Mouse (Mus musculus): Measurements from ENCODE around the gene Gm28048.

Gm28048 gene

DNA sequence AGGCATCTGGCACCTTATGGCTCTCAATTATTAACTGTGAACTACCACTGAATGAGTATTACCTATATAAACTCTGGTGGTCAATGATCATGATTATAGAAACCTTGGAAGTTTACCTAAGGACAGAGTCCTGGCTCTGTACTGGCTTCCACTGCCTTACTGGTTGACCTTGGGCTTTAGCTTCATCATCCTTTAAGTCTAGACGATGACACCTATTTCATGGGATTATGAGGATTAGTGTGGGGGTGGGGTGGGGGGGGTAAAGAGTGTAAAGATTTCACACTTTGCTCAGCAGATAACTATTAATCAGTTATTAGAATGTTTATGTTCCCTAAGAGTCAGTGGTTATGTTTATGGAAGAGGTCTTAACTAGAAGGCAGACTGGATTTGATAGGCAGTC lies 7.9 kb upstream of the Gm28048 start:
- no peak for DNase-seq

DNA sequence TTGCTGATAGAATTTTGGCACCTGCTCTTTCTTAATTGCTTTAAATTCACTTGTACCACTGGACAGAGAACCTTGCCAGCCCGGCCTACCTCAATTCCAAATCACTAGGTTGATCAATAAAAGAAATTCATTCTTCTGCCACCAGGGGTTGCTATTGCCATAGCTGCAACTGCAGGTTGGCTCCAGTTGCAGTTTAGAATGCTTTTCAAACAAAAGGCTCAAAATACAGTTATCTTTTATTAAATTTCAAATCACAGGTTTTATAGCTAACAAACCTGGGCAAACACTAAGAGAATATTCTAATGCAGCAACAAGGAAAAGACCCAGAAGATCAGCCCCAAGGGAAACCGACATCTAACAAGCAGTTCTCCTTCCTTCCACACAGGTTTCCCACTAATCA lies 5.5 kb upstream of the Gm28048 start:
- peak; percentile 74 for DNase-seq

DNA sequence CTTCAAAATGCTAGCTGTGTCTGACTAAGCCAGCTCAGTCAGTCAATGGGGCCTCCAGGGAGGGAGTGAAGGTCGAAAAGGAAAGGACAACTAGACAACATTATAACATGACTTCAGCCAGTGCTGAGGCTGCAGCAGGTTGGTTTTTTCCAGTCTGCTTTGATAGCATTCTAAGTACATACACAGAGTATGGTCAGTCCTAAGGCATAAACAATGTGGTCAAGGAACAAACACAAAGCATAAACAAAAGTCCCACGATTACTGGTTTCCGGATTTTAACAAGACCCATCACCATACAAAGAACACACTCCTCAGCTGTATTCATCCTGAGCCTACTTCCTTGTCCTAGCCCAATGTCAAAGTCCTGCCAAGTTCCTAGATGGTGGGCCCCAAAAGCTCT lies 3.6 kb upstream of the Gm28048 start:
- DNase-seq, result no peak

DNA sequence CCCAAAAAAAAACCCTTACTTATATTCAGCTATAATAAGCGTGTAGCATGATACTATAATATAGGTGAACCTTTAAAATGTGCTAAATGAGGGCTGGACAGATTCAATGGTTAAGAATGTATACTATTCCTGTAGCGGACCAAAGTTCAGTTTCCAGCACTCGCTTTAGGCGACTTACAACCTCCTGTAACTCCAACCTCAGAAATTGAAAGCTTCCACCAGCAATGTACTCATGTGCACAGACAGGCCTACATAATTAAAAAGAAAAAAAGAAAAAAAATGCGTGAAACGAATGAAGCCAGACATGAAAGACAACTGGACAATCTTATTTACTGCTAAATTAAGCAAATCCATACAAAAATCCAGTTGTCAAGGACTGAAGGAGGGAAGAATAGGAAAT lies 956 bp upstream of the Gm28048 start:
- no peak for DNase-seq

DNA sequence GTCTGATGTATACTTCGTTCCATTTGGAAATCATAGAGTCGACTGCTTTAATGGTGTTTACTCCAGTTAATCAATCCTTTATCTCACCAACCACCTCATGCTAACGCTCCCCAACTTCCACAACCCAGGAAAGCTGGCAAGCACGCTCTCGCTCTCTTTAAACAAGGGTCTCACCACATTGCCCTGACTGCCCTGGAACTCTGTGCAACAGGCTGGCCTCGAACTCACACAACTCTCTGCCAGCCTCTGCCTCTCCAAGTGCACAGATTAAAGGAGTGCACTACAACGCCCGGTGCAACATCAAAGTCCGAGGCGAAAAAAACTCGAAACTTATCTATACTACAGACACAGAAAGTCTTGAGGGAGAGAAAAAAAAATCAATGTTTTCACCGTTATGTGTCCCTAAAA lies 343 bp downstream of the Gm28048 start:
- DNase-seq, result no peak

DNA sequence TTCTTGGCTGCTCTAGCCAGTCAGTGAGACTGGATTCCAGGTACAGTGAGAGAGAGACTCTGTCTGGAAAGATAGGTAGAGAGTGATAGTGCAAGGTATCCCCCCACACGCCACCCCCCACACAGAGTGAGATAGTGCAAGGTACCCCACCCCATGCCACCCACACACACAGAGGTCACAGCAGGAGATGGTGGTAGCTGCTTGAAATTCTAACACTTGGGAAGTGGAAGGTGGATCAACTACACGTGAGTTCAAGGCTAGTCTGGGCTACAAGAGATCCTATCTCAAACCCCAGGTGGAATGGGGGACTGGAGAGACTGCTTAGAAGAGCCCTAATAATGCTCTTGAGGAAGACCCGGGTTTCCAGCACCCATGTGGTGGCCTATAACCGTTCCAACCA lies 849 bp downstream of the Gm28048 start:
- DNase-seq, result no peak

DNA sequence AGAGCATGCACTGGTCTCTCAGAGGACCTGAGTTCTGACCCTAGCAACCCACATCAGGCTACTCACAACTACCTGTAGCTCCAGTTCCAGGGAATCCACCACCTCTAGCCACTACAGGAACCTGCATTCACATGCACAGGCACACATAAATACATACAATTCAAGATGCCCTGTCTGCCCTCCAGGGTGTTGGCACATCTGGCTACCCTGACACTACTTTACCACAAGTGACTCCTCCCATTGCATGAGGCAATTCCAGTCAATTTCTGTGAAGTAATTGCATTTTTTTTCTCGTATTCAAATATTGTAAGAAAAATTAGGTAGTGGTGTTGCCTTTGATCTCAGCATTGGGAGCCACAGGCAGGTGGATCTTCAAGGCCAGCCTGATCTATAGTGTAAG lies 2.7 kb downstream of the Gm28048 start:
- DNase-seq, result no peak

DNA sequence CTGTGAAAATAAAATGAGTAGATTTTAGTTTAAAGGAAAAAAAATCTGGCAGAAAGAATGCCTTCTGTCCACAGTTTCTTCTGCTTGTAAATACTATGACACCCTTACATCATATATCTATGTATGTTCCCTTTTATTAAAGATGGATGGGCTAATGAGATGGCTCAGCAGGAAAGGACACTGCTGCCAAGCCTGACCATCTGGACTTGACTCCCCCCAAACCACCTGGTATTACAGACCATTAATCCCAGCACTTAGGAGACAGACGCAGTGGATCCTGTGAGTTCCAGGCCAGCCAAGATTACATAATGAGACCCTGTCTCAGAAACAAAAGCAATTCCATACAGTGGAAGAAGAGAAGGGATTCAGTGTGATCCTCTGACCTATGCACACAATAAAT lies 3.2 kb downstream of the Gm28048 start:
- no peak for DNase-seq

DNA sequence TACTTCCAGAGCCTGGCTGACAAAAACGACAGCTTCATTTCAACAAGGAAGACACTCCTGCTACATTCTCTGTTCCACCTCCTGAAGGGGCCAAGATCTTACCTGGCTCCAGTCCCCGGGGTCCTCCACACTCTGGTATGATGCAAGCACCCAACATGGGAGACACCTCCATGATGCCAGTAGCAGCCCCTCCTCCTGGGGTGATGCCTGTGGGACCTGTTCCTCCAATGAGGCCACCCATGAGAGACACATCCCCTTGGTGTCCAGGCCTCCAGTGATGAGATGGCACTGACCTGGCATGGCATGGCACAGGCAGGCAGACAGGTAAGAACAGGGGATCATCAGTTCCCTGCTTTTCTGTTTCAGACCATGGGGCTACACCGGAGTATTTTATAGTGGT lies 3.7 kb downstream of the Gm28048 start:
- no peak for DNase-seq

DNA sequence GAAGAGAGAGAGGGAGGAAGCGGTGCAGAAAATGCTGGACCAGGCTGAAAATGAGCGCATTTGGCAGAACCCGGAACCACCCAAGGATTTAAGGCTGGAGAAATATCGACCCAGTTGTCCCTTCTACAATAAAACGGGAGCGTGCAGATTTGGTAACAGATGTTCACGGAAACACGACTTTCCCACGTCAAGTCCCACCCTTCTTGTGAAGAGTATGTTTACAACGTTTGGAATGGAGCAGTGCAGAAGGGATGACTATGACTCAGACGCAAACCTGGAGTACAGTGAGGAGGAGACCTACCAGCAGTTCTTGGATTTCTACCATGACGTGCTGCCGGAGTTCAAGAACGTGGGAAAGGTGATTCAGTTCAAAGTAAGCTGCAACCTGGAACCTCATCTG lies 8.3 kb downstream of the Gm28048 start:
- DNase-seq, result no peak

DNA sequence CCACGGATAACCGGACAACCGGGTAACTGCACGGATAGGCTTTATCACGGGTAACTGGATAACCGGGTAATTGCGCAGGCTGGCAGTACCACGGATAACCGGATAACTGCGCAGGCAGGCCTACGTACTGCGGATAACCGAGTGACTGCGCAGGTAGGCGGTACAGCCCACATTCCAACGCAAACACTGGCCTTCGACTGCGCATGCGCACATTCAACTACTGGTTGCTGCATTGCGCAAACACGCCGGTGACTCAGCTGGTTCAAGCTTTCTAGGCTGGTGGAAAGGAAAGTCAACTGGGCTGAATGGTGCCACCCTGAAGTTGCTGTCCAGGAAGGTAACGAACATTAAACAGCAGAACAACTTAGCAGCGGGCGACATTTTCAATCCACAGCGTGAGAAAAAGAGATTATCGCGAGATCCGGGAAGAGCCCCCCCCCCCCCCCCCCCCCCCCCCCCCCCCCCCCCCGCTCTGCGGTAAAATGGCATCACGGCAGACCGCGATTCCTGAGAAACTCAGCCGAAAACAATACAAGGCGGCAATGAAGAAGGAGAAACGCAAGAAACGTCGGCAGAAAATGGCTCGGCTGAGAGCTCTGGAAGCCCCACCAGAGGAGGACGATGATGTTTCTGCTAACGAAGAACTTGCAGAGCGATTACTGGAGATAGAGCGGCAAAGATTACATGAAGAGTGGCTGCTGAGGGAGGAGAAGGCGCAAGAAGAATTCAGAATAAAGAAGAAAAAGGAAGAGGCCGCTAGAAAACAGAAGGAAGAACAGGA lies 9.0 kb downstream of the Gm28048 start:
- DNase-seq, result peak; percentile 83

DNA sequence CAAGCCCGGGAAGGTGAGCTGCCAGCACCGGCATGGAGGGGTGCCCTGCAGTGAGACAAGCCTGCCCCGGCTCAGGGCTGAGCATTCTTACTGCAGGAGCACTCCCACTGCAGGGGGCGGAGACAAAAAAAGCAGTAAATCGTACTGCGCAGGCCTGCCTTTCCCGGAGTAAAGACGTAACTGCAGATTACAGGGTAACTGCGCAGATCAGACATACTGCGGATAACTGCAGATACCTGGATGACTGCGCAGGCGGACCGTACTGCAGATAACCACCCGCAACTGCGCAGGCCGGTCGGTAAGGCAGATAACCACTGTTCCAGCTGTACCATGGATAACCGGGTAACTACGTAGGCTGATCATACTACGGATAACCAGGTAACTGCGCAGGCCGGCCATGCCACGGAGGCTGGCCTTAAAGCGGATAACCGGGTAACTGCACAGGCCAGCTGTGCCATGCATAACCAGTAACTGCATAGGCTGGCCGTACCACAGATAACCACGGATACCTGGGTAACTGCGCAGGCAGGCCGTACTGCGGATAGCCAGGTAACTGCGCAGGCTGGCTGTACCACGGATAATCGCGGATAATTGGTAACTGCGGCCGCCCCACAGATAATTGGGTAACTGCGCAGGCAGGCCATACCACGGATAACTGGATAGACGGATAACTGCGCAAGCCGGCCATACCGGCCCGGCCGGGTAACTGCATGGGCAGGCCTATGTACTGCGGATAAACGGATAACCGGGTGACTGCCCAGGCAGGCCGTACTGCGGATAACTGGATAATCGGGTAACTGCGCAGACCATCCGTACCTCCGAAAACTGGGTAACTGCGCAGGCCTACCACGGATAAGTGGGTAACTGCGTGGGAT lies 9.8 kb downstream of the Gm28048 start, which contains the start of gene Zrsr1:
TSS of gene Zrsr1 (plus strand) at position 171 of the 875 bp plus-strand sequence.
- peak; percentile 80 for DNase-seq

DNA sequence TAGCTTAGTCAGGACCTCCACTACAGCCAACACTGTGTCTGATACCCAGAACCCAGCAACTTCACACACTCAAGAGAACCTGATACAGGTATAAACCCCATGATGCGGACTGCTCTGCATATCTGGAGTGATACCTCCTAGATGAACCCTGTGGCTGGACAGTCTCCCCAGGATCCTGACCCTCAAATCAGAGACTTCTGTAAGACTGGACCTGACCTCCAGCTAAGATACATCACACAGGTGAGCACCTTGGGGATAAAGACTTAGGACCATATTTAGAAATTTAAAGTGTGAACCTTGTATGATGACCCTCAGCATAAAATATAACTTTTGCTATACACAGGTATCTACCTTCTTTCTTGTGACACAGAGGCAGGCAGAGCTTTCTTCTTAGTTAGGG lies 11.3 kb downstream of the Gm28048 start:
- no peak for DNase-seq

DNA sequence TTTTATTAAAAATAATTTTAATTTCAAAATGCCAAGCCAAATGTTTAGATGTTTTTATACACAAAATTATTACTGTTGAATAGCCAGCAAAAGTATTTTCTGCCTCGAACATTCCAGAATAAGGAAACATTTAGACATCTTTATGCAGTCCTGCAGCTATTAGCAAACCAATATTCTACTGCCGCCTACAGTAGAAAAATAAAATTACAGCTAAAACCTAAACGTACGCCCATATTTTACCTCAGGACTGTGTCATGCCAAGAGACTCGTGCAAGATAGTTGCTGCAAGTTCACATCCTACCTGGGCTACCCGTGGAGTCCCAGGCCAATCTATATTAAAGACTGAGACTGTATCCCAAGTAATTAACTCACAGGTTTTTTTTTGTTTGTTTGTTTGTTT lies 12.4 kb downstream of the Gm28048 start:
- no peak for DNase-seq

DNA sequence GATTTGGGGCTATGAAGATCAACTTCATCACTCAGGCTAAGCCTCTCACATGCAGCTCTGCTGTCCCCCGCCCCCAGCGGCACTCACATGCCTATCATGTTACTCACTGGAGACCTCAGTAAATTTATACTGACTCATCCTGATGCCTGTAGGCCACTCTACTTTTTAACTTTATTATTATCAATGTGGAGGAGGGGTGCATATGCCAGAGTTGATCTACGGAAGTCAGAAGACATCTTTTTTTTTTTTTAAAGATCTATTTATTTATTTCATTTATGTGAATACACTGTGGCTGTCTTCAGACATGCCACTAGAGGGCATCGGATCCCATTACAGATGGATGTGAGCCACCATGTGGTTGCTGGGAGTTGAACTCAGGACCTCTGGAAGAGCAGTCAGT lies 16.4 kb downstream of the Gm28048 start:
- DNase-seq, result no peak

DNA sequence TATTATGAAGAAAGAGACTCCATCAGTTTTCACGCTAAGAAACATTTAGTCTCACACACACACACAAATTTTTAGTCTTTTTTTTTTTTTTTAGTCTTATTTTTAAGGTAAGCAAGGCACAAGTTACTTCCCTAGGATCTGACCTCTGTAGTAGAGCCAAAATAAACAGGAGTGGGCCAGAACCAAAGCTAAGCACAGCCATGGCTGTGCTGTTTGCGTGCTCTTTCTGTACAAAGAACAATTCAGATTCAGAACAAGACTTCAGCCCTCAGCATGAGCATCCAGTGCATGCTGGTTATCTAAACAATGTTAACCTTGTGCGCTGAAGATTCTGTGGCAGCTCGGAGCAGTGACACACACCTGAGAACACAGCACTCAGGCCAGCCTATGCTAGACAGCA lies 17.5 kb downstream of the Gm28048 start:
- DNase-seq, result no peak

DNA sequence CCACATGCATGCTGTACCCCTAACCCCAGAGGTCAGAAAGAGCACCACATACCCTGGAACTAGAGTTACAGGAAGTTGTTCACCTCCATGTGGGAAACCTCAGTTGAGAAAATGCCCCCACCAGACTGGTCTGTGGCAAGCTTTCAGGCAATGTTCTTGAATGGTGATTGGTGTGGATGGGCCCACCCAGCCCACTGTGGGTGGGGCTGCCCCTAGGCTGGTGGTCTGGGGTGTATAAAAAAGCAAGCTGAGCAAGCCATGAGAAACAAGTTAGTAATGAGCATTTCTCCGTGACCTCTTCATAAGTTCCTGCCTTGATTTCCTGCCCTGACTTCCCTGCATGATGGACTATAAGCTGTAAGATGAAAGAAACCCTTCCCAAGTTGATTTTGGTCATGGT lies 19.8 kb downstream of the Gm28048 start:
- DNase-seq, result no peak

DNA sequence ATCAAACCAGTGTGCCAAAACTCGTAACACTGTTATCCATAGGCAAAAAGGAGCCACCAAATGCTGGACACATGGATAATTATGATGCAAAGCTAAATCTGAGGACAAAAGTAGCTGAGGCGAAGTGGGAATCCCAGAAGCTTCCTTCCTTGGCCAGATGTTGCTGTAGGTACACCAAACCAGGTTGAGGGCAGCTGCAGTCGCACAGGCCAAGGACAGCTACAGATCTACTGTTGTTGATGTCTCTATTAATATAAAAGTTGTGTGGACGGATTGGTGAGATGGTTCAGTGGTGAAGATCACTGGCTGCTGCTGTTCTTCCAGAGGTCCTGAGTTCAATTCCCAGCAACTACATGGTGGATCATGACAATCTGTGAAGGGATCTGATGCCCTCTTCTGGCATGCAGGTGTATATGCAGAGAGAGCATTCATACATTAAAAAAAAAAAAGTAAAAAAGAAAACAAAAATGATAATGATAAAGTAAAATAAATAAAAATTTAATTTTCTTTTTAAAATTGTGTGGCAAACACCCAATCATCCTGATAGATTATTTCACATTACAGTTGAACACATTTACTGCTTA lies 24.0 kb downstream of the Gm28048 start:
- no peak for DNase-seq

DNA sequence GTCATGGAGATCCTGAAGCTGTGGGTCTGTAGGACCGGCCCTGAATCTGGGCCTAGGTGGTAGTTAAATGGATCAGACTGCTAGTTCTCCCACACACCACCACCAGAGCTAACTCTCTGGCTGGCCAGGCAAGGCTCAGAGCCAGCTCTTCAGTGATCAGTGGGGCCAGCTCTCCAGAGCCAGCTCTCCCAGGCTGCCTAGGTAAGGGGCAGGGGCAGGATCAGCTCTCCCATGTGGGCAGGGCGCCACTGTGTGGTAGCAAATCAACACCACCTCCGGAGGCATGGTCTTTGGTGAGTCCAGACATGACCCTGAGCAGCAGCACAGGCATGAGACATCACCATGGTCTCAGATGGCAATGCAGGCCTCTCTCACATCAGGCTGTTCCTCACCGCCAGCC lies 25.1 kb downstream of the Gm28048 start:
- peak; percentile 80 for DNase-seq

DNA sequence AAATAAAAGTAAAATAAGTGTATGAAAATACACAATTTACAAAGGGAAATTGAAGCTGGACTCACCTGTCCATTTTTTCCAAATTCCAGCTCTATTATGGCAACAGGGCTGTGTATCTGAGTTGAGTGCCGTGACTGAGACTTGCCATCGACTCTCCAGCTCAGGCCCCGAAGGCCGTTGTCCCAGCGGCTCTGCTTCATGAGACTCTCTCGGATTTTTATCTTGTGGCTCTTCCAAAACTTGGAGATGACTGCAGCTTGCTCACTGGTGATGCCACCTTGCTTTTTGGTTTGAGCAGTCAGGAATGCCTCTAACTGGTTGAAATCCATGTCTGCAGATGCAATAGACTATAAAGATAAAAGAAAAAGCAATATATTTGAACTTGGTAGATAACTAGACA lies 25.5 kb downstream of the Gm28048 start:
- DNase-seq, result no peak

DNA sequence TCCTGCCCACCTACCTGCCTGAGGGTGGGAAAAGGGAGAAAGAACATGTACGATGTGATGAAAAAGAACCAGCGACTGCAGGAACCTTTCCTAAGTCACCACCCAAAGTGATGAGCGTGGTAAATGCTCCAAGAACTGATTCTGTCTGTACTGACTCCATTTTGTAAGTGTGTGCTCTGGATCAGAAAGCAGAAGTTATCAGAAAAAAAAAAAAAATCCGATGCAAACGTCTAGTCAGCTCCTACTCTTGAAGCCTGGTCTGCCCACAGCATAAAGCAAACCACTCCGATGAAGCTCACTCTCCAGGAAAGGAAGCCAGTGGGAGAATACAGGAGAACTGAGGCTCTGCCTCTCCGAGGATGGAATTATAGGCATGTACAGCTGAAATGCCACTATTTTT lies 29.2 kb downstream of the Gm28048 start:
- no peak for DNase-seq

DNA sequence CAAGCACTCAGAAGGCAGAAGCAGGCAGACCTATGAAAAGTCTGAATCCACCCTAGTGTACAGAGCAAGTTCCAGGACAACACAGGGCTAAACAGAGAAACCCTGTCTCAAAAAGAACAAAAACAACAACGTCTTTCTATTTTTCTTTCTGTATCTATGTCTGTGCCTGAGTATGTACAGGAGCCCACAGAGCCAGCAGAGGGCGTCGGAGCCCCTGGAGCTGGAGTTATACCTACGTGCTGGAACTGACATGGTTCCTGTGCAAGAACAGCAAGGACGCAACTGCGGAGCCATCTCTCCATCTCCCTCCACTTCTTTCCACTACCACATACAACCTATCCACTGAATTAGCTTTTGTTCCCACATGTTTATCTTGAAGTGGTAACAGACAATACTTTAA lies 31.8 kb downstream of the Gm28048 start:
- no peak for DNase-seq

DNA sequence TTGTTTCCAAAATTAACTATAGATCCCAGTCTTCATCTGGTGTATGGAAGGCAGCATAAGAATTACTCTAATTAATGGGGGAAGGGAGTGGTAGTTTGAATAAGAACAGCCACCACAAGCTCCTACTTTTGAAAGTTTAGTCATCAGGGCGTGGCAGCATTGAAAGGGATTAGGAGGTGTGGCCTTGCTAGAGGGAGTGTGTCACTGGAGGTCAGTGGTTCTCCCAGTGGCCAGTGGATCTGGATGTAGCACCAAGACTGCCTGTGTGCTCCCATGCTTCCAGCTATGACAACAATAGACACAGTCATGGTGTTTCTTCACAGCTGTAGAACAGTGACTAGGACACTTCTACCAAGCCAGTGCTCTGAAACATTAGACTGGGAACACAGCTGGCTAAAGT lies 32.8 kb downstream of the Gm28048 start:
- DNase-seq, result no peak

DNA sequence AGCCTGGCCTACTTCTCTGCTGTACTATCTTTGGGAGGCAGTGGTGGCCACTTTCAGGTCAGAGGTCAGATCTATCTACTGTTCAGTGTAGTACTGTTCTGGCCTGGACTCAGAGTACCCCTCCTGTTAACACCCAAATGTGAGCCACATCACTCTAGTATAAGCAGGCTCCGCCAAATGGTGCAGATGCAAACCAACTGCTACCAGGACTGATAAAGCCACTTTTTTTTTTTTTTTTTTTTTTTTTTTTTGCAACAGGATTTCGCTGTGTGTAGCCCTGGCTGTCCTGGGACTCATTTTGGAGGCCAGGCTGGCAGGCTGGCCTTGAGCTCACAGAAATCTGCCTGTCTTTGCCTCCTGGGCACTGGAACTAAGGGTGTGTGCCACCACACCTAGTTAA lies 42.9 kb downstream of the Gm28048 start:
- DNase-seq, result no peak
